Mouse (Mus musculus) megakaryocyte progenitor cell, adult 5-6 weeks (primary cell): ENCODE measurements around the gene Gm49721. TPM values are rescaled to one million over a fixed set of nuclear protein-coding genes. Genes with fewer than 3 reads are reported as not detected.
"Not testable (repeated sequence)": the region's sequence is repeated elsewhere in the genome, so short reads cannot be mapped to it uniquely, and the experiment has no call there.

Experiments used
- ATAC-seq: replicated peaks from 2 replicates; pipeline ENCODE4 v1.8.0; 2016; ENCODE audit warnings: mild to moderate bottlenecking, moderate TSS enrichment, inconsistent platforms; ENCODE audit not compliant: poor library complexity
- total RNA-seq, 2 experiments: library from RNA; stranded (forward) in 1 of 2; stranded (reverse) in 1 of 2; fragments of 157-497, 149-512 nt in 1 of 2; fragments of 200-1000 nt in 1 of 2; gene quantifications; 2 replicates each; pipeline versions ENCODE4 v1.2.3 to v1.2.4; 2015 to 2017

Gene Gm49721
- total RNA-seq, 2 experiments from 2014 or later = not detected

GRCm38 (mm10) chr17:6979380-6979779 lies 676 bp downstream of the Gm49721 start:
- 0 out of 2 replicates have a peak, but pooled peaks have one; percentile 6 for ATAC-seq

- not testable (repeated sequence) for ATAC-seq
These were observed 1.4 kb downstream of the Gm49721 start for GRCm38 (mm10) chr17:6980144-6980543.

GRCm38 (mm10) chr17:6986118-6986517 lies 7.4 kb downstream of the Gm49721 start:
- peak; percentile 81 for ATAC-seq

DNA sequence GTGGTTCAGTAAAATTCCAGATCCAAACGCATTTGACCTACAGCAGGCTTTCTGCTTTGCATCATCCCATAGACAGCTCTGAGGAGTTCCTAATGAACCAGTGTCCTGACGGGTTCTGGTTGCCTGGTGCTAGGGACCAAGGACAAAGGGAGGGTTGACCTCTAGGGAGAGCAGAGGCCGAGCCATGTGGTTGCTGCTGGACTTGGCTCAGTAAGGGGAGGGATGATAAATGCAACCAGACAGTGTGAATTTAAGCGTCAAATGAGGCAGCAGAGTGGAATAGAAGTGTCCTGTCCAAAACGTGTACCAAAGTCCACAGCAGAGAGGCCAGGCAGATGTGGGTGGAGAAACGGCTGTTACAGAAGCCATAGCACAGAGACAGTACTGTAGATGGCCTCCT lies 16.8 kb downstream of the Gm49721 start:
- ATAC-seq = not testable (repeated sequence)

- not testable (repeated sequence) for ATAC-seq
These were observed 18.1 kb downstream of the Gm49721 start for GRCm38 (mm10) chr17:6996826-6997225.

DNA sequence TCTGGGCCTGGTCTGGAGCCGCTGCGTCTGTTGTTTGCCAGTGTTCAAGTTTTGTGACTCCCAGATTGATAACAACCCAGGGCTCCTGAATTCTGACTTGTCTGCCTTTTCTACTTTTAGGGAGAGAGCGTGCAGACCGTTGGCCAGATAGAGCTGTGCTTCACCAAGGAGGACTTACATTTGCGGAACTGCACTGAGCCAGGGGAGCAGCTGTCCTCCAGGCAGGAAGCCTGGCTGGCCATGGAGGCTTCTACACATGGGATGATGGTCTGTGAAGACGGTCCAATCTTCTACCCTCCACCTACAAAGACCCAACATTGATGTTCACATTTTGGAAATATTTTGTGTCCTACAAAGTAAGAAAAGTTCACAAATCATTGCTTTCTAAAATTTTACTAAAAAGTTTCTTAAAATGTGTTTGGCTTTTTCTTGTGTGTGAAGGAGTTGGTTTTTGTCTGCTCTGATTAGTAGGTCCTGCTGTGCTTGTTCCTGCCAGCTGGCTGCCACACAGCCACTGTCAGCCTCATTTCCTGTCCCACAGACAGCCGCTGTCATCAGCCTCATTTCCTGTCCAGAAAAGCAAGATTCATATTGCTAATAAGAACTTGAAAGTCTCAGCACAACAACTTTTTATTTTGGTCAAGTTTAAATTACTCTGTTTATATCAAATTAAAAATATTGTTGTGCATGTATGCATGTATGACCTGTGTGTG lies 19.2 kb downstream of the Gm49721 start:
- 0 out of 2 replicates have a peak, but pooled peaks have one; percentile 26 for ATAC-seq

DNA sequence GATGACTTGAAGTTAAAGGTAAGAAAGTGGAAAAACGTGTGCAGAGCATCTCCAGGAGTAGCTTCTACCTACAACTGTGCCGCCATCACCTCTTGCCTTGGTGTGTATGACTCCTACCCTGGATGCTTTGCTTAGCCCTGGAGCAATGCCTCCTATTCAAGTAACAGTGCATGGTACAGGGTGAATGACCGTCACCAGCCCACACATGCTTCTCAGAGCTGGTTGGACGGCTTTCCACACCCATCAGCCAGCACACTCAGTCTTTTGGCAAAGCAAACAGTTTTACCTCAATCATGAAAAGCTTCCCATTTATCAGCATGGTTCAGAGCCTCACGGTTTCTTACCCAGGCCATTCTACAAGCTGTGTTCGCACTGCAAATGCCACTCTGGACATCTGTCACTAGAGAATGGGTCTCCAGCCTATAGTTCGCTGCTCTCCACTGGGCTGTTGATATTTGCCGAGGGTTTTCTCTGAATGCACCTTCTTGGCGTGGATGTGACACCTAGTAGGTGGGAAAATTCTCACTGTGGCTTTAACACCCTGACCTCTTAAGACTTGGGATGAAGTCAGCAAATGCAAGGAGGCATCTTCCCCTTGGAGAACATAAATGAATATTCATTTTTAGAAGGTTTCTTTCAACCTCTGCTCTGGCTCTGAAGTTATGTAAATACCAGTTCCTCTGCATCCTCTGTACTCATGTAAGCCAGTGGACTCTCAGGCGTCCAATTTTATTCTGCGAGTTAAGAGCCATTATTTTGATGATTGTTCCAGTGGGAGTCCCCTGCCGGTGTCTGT lies 23.3 kb downstream of the Gm49721 start:
- not testable (repeated sequence) for ATAC-seq

DNA sequence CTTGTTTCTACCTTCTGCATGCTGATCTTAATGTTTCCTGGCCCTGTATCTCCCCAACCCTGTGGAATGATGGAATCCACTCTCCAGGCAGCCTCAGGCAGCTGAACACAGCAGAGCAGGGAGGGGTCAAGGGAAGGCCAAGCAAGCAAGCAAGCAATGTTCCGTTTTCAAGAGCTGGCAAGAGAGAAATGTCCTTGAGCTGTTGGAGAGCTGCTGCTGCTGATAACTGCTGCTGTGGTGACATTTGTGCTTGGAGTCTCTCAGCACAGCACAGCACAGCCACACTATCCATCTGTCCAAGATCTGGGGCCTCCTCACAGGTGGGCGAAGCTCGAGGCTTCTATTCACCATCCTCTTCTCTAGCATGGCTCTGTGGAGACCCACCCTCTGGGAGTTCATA lies 24.7 kb downstream of the Gm49721 start:
- peak; percentile 26; the same call in 1 of the 2 replicates for ATAC-seq

DNA sequence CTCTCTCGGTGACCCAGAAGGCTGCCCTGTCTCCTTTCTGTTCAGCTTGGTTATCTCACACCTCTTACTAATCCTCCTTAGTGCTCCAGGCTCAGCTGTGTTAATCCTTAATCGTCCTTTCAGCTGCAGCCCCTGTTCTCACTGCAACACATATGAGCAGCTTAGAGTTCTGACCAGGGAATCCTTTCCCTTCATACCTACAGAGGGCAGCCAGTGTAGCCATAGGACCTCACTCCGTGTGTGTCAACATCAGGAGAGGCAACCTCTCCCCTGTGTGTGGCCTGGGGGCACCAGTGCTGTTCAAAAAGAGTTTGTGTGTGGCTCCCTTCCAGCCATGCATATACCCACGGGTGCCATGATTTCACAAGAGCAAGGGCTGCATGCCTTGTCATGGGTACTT lies 26.9 kb downstream of the Gm49721 start:
- ATAC-seq = not testable (repeated sequence)

DNA sequence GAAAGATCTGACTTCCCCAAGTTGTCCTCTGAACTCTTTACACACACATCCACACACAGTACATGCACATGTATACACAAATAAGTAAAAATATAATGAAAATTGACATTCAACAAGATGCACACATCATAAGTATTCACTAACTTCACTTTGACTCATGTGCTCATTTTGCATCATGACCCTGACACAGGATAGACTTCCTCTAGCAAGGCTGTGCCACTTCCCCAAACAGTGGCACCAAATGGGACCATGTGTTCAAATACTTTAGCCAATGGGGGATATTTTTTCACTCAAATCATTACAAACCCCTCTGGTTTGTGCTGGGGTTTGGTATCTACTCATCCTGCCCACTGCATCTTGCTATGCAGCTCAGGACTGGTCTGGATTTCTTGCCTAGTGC lies 30.2 kb downstream of the Gm49721 start:
- peak; percentile 62 for ATAC-seq

DNA sequence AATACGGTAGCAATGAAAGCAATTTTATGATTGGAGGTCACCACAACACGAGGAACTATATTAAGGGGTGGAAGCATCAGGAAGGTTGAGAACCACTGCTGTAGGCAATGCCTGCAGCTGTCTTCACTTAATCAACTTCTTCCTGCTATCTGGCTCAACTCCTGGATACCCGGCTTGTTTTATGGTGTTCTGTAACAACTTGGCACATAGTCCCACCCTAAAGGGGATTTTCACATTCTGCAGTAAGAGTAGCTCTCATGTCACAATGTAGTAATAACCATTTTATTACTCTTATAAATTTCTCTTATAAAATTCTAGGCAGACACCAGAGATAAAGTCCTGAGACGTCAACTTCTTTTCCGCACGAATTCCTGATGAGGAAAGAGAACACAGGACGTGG lies 30.7 kb downstream of the Gm49721 start:
- ATAC-seq = not testable (repeated sequence)

- peak; percentile 74 for ATAC-seq
These were observed 31.2 kb downstream of the Gm49721 start for GRCm38 (mm10) chr17:7009901-7010300.

- 0 out of 2 replicates have a peak, but pooled peaks have one; percentile 44 for ATAC-seq
These were observed 35.5 kb downstream of the Gm49721 start for GRCm38 (mm10) chr17:7014190-7014589.

- not testable (repeated sequence) for ATAC-seq
These were observed 46.6 kb downstream of the Gm49721 start, which contains the start of gene Gm1604a for GRCm38 (mm10) chr17:7025257-7025656. Gm1604a (plus strand) TSS chr17:7025568.

DNA sequence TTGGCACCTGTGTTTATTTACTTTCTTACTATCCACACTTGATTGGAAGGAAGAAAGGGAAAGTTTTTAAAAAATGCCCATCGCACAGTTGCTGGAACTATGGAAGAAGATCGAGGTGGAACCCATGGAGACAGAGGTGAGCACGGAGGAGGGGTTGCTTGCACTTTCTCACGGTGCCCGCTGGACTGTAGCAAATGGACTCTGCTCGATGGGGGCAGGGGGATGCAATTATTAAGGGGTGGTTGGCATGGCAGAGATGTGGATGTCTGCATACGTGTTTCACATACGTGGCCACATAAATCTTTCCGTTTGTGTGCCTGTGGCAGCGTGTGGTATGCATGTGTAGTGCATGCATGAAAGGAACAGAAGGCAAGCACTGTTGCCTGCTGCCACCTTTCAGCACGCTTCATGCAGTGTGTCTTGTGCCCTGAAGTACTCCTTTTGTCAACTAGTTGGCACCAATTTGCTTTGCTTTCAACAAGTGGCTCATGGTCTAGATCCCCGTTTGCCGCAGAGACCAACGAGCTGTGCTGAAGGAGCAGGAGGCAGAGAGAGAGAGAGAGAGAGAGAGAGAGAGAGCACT lies 47.2 kb downstream of the Gm49721 start:
- ATAC-seq = not testable (repeated sequence)

- ATAC-seq = not testable (repeated sequence)
These were observed 51.5 kb downstream of the Gm49721 start for GRCm38 (mm10) chr17:7030204-7030603.

DNA sequence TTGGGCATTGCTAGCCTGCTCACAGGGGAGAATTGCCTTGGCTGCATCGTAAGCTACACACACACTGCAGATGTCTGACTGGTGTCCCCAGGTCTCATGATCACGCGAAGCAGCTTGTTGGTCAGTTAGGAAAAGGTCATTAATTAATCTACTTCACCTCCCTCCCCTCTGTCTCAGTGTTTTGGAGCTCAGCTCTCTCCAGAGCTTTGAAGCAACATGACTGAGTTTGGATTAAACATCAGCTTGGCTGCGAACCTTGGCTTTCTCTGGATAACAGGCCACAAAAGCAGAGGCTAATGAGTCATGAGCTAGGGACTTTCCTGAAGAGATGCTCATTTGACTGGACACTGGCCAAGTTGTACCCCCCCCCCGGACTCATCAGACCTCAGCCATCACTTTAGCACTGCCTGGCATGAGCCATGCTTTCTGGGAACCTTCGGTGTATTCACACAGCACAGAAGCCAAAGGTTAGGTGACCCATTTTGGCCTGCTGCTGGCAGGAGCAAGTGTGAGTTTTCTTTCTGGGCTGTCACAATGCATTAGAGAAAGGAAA lies 52.0 kb downstream of the Gm49721 start:
- not testable (repeated sequence) for ATAC-seq

GRCm38 (mm10) chr17:7033192-7034166 lies 54.8 kb downstream of the Gm49721 start:
- peak; percentile 46 for ATAC-seq

DNA sequence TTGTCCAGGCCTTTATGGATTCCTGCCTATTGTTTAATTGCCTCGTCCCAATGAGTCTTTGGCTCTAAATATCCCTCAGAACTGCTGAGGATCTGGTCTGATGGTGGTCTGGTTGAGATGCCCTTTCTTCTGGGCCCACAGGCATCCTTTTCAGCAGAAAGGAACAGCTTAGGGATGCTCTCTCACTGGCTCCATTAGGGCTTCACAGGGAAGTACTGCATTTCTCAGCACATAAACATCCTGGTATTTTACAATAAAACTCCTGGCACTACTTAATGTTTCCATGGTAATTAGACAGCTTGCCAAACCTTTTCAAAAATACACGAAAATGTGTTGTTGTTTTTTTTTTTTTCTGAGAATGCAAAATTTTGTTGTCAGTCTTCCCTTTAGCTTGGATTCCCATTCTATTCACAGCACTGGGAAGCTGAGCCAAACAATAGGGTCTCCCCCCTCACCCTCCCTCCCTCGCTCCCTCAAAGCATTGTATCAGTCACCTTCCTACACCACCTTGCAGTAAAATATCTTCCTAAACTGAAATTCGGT lies 90.4 kb downstream of the Gm49721 start:
- not testable (repeated sequence) for ATAC-seq
